Mouse (Mus musculus): Measurements from ENCODE around the gene Magi1.

DNA sequence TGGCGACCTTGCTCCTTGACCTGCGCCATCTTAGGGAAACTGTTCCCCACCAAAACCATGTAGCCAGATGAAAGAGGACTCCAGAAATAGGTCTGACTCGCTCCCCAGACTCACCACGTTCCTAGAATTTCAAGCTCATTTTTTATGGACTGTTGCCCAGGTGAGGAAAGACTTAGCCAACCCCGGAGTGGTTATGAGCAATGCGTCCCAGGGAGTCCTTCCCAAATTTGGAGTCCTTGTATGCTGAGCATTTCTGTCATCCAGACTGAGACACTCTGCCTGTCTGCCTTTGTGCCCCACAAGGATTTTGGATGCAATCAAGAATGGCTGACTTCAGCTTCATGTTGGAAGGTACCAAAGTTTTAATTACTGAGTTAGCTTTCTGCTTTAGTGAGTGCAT, 19.8 kb upstream of the Magi1 start:
- TF ChIP-seq POLR2A (IDR thresholded peaks at IDR 0.05; ENCODE audit: borderline replicate concordance, low read depth, low read length): no peak
- no peak for TF ChIP-seq CTCF (IDR thresholded peaks at IDR 0.05; ENCODE audit: low read depth, low read length)

All from bone marrow macrophage, adult 2 months (primary cell).